Mouse (Mus musculus) left cerebral cortex, adult 2 months (tissue): Measurements from ENCODE around the gene AC109138.7. TPM values are rescaled to one million over a fixed set of nuclear protein-coding genes. Genes with fewer than 3 reads are reported as not detected.
A peak's percentile ranks its signal among the peaks of the same experiment; 100 is the strongest.

Experiments used
- DNase-seq, 2 experiments: peaks; one replicate each; pipeline ENCODE4 v3.0.0; 2021 to 2022; ENCODE audit warnings: low spot score in 2 of 2, mixed read lengths in 1 of 2; ENCODE audit errors: extremely low spot score in 1 of 2
- H3K27ac ChIP-seq: fragments of 200-600 bp; 2 replicates; pipeline ENCODE4 v1.8.1; 2022
- H3K4me3 ChIP-seq: fragments of 200-600 bp; 2 replicates; pipeline ENCODE4 v1.8.1; 2022
- CTCF ChIP-seq: fragments of 200-600 bp; IDR thresholded peaks from 2 replicates; pipeline ENCODE4 v1.8.1; 2022; ENCODE audit warnings: antibody characterized with exemption, mild to moderate bottlenecking, moderate library complexity
- intact Hi-C: fragments of 180-260 bp; cut with DNase I; formaldehyde crosslinking; loops from one replicate; pipeline ENCODE4 v1.15.1; 2025
- long read RNA-seq, 2 experiments: library from polyadenylated mRNA; stranded (forward); transcript quantifications; one replicate each; pipeline ENCODE4 v2.0.0; 2021; ENCODE audit warnings: borderline mapping rate in 2 of 2
- total RNA-seq, 2 experiments: library from RNA; stranded (reverse); gene quantifications; 2 replicates each; pipeline ENCODE4 v1.2.3; 2021

Gene AC109138.7
- total RNA-seq: not detected
- long read RNA-seq, experiment 1, partial matches to known transcripts: 0 of 3 reads
- long read RNA-seq, experiment 1, other reads (novel, unspliced or antisense): 3 of 3 reads
- long read RNA-seq, experiment 2, partial matches to known transcripts: 0 of 1 reads
- long read RNA-seq, experiment 2, other reads (novel, unspliced or antisense): 1 of 1 reads

- no peak within 1 kb of the TSS for H3K27ac ChIP-seq
- H3K4me3 ChIP-seq: peak within 1 kb of the TSS; percentile 47
- TF ChIP-seq CTCF: no peak
- no peak for DNase-seq
- intact Hi-C loops: no loop called here
Measured at GRCm38 (mm10) chr19:4214071-4214770, at the start of gene AC109138.7, which contains the start of gene Clcf1. TSS of gene AC109138.7 (plus strand) at chr19:4214357. TSS of gene Clcf1 (plus strand) at chr19:4214238.

- intact Hi-C loops: no loop called here
- Histone ChIP-seq H3K27ac (no peak overlapping the region), H3K4me3 (no peak overlapping the region)
- DNase-seq: no peak
- no peak for TF ChIP-seq CTCF
Measured at GRCm38 (mm10) chr19:4164721-4165120, 49.4 kb upstream of the AC109138.7 start.

- TF ChIP-seq CTCF: no peak
- H3K4me3 ChIP-seq: no peak overlapping the region
- intact Hi-C loops: no loop called here
- no peak overlapping the region for H3K27ac ChIP-seq
- DNase-seq: no peak
Measured at GRCm38 (mm10) chr19:4166678-4167476, 47.3 kb upstream of the AC109138.7 start.

- Histone ChIP-seq H3K4me3 (peak overlapping the region; percentile 54), H3K27ac (peak overlapping the region; percentile 89)
- DNase-seq: peak; percentile 100
- peak; percentile 86 for TF ChIP-seq CTCF
- intact Hi-C loops: loop anchor here (1.0 kb wide), 1 partner anchor 23 kb away; the partner anchor contains the start of gene Ppp1ca
Measured at GRCm38 (mm10) chr19:4169378-4169784, 44.8 kb upstream of the AC109138.7 start.

- Histone ChIP-seq H3K27ac (peak overlapping the region; percentile 89), H3K4me3 (peak overlapping the region; percentile 54)
- TF ChIP-seq CTCF: no peak
- intact Hi-C loops: loop anchor here (1.0 to 2.0 kb wide), 2 partner anchors 22 to 59 kb away; partner anchors contain the start of gene Ppp1ca
- peak in 1 of 2 experiments; percentile 48 for DNase-seq
Measured at GRCm38 (mm10) chr19:4169810-4170209, 44.3 kb upstream of the AC109138.7 start.

- TF ChIP-seq CTCF: no peak
- H3K4me3 ChIP-seq: no peak overlapping the region
- no peak for DNase-seq
- intact Hi-C loops: loop anchor here (2.0 kb wide), 1 partner anchor 58 kb away; no protein-coding TSS in a partner anchor
- no peak overlapping the region; the same call in 1 of the 2 replicates for H3K27ac ChIP-seq
Measured at GRCm38 (mm10) chr19:4170723-4171392, 43.3 kb upstream of the AC109138.7 start.

- no peak for TF ChIP-seq CTCF
- H3K27ac ChIP-seq: no peak overlapping the region
- H3K4me3 ChIP-seq: no peak overlapping the region
- no peak for DNase-seq
- intact Hi-C loops: loop anchor here (2.0 kb wide), 1 partner anchor 57 kb away; no protein-coding TSS in a partner anchor
Measured at GRCm38 (mm10) chr19:4171393-4172290, 42.5 kb upstream of the AC109138.7 start.

GRCm38 (mm10) chr19:4172925-4173324 is 41.2 kb upstream of the AC109138.7 start:
- DNase-seq: no peak
- intact Hi-C loops: no loop called here
- no peak; the same call in none of the 2 replicates for TF ChIP-seq CTCF
- Histone ChIP-seq H3K4me3 (no peak overlapping the region), H3K27ac (no peak overlapping the region)

GRCm38 (mm10) chr19:4175368-4175947 is 38.7 kb upstream of the AC109138.7 start, which contains the start of gene Carns1:
TSS of gene Carns1 (minus strand) at chr19:4175479.
- peak within 1 kb of the TSS; percentile 69 for H3K27ac ChIP-seq
- TF ChIP-seq CTCF: no peak
- no peak for DNase-seq
- intact Hi-C loops: no loop called here
- H3K4me3 ChIP-seq: no peak within 1 kb of the TSS

GRCm38 (mm10) chr19:4180411-4180810 is 33.7 kb upstream of the AC109138.7 start:
- Histone ChIP-seq H3K4me3 (no peak overlapping the region), H3K27ac (no peak overlapping the region)
- TF ChIP-seq CTCF: no peak
- intact Hi-C loops: no loop called here
- no peak for DNase-seq
